15 mouse cellular contexts compared by ENCODE assay signal in genomic region chr3:123612271-123612670, GRCm38 (mm10).
"Had no signal": no experiment of that assay in that cellular context is flagged by ENCODE, and none has a peak within 500 bp of the region (broad histone marks: within the 10 kb centered on the region; RNA-seq: fewer than 3 reads in every experiment).

No protein-coding gene starts in this region.

- DNase-seq: right cerebral cortex, adult 18-20 months; right cerebral cortex, postnatal 14 days; right cerebral cortex, postnatal 25 days; right cerebral cortex, postnatal 4 days; spleen, adult 18-20 months; thymus, adult 18-20 months; thymus, adult 2 months; thymus, postnatal 14 days; thymus, postnatal 25 days; thymus, postnatal 36 days; thymus, postnatal 4 days had no signal

- H3K4me2 ChIP-seq: neural tube, embryonic 13.5 days; neural tube, embryonic 15.5 days; stomach, embryonic 15.5 days had no signal

- H3K9ac ChIP-seq: neural tube, embryonic 13.5 days; neural tube, embryonic 15.5 days; stomach, embryonic 15.5 days had no signal

- H3K27ac ChIP-seq: neural tube, embryonic 13.5 days; neural tube, embryonic 15.5 days; stomach, embryonic 15.5 days; stomach, postnatal 0 days had no signal

- H3K36me3 ChIP-seq: neural tube, embryonic 13.5 days; neural tube, embryonic 15.5 days; stomach, embryonic 15.5 days had no signal

- H3K4me1 ChIP-seq: stomach, embryonic 15.5 days had no signal

- H3K4me3 ChIP-seq: neural tube, embryonic 13.5 days; neural tube, embryonic 15.5 days; stomach, embryonic 15.5 days had no signal

- H3K9me3 ChIP-seq: neural tube, embryonic 15.5 days; stomach, embryonic 15.5 days had no signal

- H3K27me3 ChIP-seq: neural tube, embryonic 13.5 days; neural tube, embryonic 15.5 days; stomach, embryonic 15.5 days had no signal
